Mouse (Mus musculus): ENCODE results near the gene Zfp687.

Zfp687 gene

GRCm38 (mm10) chr3:95015891-95016531 lies 763 bp upstream of the Zfp687 start:
- peak; percentile 95 for DNase-seq

- peak; percentile 78 for DNase-seq
These were observed 658 bp downstream of the Zfp687 start for GRCm38 (mm10) chr3:95014428-95015151.

GRCm38 (mm10) chr3:95013699-95014427 lies 1.4 kb downstream of the Zfp687 start:
- DNase-seq, result peak; percentile 39

GRCm38 (mm10) chr3:95012982-95013381 lies 2.3 kb downstream of the Zfp687 start:
- DNase-seq, result no peak

GRCm38 (mm10) chr3:95010396-95010795 lies 4.9 kb downstream of the Zfp687 start:
- DNase-seq, result no peak

DNA sequence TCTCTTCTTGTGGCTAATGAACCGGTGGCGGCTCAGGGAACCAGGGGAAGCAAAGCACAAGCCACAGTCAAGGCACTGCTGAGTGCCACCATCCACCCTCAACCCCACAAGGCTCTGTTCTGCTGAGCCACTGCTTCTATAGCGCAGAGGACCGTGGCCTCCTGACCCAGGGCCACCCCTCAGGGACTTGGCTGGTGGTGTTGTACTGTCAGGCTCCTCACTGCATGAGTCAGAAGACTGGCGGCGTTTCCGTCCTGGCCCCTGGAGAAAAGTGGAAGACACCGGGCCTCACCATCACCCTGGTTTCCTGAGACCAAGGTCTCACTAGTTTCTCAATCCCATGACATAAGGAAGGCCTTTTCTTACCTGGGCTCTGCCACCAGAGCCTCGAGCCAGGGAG lies 7.5 kb downstream of the Zfp687 start:
- no peak for DNase-seq

GRCm38 (mm10) chr3:95005651-95006050 lies 9.6 kb downstream of the Zfp687 start:
- DNase-seq, result no peak

- no peak for DNase-seq
These were observed 12.0 kb downstream of the Zfp687 start for GRCm38 (mm10) chr3:95003273-95003672.

GRCm38 (mm10) chr3:95002569-95002968 lies 12.7 kb downstream of the Zfp687 start:
- no peak for DNase-seq

GRCm38 (mm10) chr3:94996946-94997345 lies 18.3 kb downstream of the Zfp687 start:
- DNase-seq, result peak; percentile 91

DNA sequence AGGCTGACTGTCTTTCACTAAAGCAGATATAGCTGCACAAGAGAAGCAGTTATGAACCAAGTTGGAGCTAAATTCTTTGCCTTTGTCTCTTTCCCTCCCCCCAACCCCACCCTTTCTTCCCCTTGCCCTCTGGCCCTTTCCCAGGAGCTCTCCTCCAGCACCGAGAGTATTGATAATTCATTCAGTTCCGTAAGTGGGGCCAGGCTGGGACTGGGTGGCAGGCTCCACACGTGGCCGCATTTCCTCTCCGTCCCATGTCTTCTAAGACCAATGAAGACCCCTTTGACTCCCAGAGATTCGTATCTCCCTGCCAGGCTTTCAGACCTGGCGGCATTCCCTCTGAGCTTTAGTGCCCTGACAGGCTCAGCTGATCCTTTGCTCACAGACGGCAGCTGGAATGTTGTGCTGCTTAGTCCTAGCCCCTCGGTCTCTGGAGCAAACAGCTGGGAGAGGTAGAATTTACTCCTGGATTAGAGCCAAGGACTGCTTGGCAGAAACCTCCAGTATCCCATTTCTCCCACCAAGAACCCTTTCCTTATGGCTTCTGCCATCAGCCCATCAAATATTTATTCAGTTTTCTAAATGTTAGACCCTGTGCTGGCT lies 26.0 kb downstream of the Zfp687 start:
- peak; percentile 26 for DNase-seq

GRCm38 (mm10) chr3:94987578-94987977 lies 27.7 kb downstream of the Zfp687 start:
- DNase-seq, result peak; percentile 68

DNA sequence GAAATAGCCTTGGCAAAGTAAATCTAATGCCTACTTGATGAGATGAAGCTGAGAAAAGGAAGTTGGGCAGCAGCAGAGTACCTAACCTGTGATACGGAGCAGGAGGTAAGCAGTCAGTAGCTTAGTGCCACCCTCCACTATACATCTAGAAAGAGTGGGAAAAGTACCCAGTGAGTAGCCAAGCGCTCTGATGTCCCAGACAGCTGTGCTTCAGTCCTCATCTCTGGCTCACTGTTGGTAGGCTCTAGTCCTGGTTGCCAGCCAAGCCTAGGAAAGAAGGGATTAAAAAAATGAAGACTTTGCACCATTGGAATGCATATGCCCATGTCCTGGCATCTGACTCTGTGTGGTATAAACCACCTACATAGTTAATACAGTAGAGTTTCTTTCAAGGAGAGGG lies 29.7 kb downstream of the Zfp687 start:
- DNase-seq, result no peak

- no peak for DNase-seq
These were observed 30.9 kb downstream of the Zfp687 start for GRCm38 (mm10) chr3:94984312-94984711.

- DNase-seq, result peak; percentile 90
These were observed 40.5 kb downstream of the Zfp687 start, which contains the start of gene Pi4kb for GRCm38 (mm10) chr3:94974528-94975422. TSS of gene Pi4kb (plus strand) at chr3:94974731.

DNA sequence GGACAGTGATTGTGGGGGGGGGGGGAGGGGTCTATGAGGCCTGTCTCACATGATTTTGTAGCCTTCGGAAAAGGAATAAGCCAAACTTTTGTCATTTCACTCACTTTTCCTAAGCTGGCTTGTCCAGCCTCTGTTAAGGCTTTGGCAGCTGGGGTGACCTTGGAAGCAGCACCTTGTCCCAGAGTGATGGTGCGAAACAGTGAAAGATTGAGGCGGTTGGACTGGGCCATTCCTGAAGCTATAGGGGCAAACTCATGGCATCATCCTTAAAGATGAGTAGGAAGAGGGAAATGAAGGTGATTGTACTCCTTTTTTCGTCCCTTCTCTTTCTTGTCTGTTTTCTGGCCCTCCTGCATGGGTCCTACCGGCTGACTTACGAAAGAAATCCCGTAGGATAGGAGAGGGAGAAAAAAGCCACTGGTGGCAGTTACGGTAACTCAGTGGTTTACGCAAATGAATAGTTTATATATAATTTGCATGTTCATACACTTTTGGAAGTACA lies 41.2 kb downstream of the Zfp687 start:
- no peak for DNase-seq

DNA sequence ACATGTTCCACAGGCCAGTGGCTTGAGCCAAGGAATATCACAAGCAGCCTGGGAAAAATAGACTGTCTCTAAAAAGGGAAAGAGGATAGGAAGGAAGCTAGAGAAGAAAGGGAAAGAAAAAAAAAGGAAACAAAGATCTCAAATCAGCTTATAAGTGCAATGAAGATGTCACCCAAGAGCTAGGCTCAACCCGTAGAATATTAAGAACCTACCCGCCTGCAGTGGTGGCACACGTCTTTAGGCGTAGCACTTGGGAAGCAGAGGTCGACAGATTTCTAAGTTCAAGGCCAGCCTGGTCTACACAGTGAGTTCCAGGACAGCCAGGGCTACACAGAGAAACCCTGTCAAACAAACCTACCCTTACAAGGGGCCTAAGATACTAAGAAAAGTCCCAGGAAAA lies 41.6 kb downstream of the Zfp687 start:
- DNase-seq, result no peak

GRCm38 (mm10) chr3:94972552-94972951 lies 42.7 kb downstream of the Zfp687 start:
- no peak for DNase-seq

- DNase-seq, result no peak
These were observed 49.4 kb downstream of the Zfp687 start for GRCm38 (mm10) chr3:94965878-94966277.

GRCm38 (mm10) chr3:94964989-94965388 lies 50.3 kb downstream of the Zfp687 start:
- DNase-seq, result no peak

GRCm38 (mm10) chr3:94960322-94960721 lies 54.9 kb downstream of the Zfp687 start:
- DNase-seq, result no peak

GRCm38 (mm10) chr3:94959871-94960270 lies 55.4 kb downstream of the Zfp687 start:
- DNase-seq, result no peak

Measured in kidney, postnatal 10 days (tissue).